Mouse (Mus musculus) bone marrow macrophage, adult 2 months (primary cell): Measurements from ENCODE around the gene Pmepa1.

ENCODE experiments used
- CTCF ChIP-seq: IDR thresholded peaks from 2 replicates; pipeline ENCODE4 v1.5.1; 2012; ENCODE audit warnings: low read depth, mild to moderate bottlenecking, low read length, moderate library complexity
- POLR2A ChIP-seq: IDR thresholded peaks from 2 replicates; pipeline ENCODE4 v1.6.1; 2012; ENCODE audit warnings: mild to moderate bottlenecking, low read depth, low read length, borderline replicate concordance

- TF ChIP-seq CTCF (no peak), POLR2A (no peak)
These were observed 97.3 kb downstream of the Pmepa1 start for GRCm38 (mm10) chr2:173179046-173179445.
